Mouse (Mus musculus): ENCODE data around the gene Lipt1. TPM values are rescaled to one million over a fixed set of nuclear protein-coding genes. Genes with fewer than 3 reads are reported as not detected.
A peak's percentile ranks its signal among the peaks of the same experiment; 100 is the strongest.

Gene Lipt1
- total RNA-seq, 2 experiments from 2014 or later = 8.0 to 9.9 TPM

- peak; percentile 91 to 93 for DNase-seq (ENCODE audit: low spot score in 2 of 2)
- intact Hi-C loops (cut with DNase I) = loop anchor here (2.0 kb wide), 2 partner anchors 25 to 107 kb away; partner anchors contain the start of gene Txndc9
These were observed 18.6 kb downstream of the Lipt1 start, which contains the start of the genes Mitd1 and Mrpl30 for GRCm38 (mm10) chr1:37890025-37890652. TSS of gene Mitd1 (minus strand) at chr1:37890411. TSS of gene Mrpl30 (plus strand) at chr1:37890477.

GRCm38 (mm10) chr1:37891400-37891799, 19.9 kb downstream of the Lipt1 start:
- intact Hi-C loops (cut with DNase I) = loop anchor here (2.0 kb wide), 2 partner anchors 27 to 105 kb away; partner anchors contain the start of gene Txndc9
- DNase-seq (ENCODE audit: low spot score in 2 of 2) = no peak

DNA sequence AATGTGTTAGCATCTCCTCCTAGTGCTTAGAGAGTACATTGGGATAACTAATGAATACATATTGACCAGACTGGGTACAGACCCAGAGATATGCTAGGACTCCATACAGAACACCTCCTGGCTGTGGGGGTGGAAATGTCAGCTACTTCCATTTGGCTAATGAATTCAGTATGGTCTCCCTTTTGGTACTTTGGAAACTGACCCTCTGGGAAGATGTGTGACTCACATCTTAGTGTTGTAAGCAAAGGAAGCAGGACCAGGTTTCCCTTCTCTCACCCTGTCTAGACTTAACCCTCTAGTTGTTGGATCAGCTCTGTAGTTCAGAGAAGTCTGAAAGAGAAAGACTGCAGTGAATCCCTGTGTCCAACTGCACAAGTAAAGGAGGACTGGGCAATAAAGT, 23.1 kb downstream of the Lipt1 start:
- intact Hi-C loops (cut with DNase I) = no loop called here
- no peak for DNase-seq (ENCODE audit: low spot score in 2 of 2)

DNA sequence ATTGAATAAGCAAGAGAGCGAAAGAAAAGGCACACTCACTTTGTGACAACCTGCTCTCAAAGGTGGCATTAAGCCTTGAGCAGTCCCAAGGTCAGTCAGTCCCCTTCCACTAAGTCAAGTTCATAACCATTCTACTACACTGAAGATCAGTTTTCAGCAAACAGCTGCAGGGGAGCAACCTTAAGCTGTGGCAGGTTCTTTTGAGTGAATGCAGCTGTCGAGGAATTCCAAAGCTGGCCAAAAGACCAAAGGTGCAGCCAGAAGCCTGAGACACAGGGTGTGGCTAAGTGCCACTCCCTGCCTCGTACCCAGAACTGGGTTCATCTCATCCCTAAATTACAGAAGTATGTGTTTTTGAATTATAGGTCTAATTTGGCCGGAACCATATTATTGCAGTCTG, 28.3 kb downstream of the Lipt1 start:
- intact Hi-C loops (cut with DNase I) = no loop called here
- DNase-seq (ENCODE audit: low spot score in 2 of 2) = no peak

DNA sequence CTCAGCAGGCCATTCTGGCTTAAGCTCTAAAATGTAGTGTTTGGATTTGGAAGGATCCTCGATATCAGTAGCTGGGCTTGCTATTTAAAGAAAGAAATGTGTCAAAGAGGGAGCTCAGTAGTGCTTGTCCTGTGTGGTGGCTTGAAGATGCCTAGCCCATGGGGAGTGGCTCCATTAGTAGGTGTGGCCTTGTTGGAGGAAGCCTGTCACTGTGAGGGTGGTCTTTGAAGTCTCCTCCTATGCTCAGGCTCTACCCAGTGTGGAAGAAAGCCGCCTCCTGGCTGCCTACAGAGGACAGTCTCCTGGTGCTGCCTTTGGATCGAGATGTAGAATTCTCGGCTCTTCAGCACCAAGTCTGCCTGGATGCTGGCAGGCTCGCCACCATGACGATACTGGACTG, 28.8 kb downstream of the Lipt1 start:
- DNase-seq (ENCODE audit: low spot score in 2 of 2) = no peak
- intact Hi-C loops (cut with DNase I) = no loop called here

- intact Hi-C loops (cut with DNase I) = loop anchor here (2.0 kb wide), 1 partner anchor 84 kb away; no protein-coding TSS in a partner anchor
- no peak for DNase-seq (ENCODE audit: low spot score in 2 of 2)
These were observed 31.6 kb downstream of the Lipt1 start for GRCm38 (mm10) chr1:37903178-37903577.

GRCm38 (mm10) chr1:37912751-37913150, 41.2 kb downstream of the Lipt1 start:
- intact Hi-C loops (cut with DNase I) = no loop called here
- no peak for DNase-seq (ENCODE audit: low spot score in 2 of 2)

GRCm38 (mm10) chr1:37916393-37916792, 44.9 kb downstream of the Lipt1 start, which contains the start of gene Lyg2:
TSS of gene Lyg2 (minus strand) at chr1:37916493.
- intact Hi-C loops (cut with DNase I) = loop anchor here (5.0 kb wide), 1 partner anchor 66 kb away; no protein-coding TSS in a partner anchor
- no peak for DNase-seq (ENCODE audit: low spot score in 2 of 2)

DNA sequence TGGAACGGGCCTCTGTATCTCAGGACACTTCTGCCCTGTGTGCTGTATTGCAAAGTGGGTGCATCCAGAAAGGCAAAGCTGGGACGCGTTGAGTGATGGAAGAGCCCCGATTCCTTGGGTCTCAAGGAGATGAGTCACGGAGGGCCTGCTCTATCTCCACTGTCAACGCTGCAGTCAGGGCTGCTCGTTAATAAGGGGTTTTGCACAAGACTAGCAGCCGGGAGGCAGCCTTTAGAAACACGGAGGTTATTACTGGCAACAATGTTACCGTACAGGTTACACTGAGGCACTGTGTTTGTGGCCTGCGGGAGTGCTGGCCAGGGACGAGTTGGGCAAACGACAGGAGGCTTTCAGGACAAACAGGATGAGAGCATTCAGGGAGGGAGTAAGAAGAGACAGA, 46.1 kb downstream of the Lipt1 start:
- DNase-seq (ENCODE audit: low spot score in 2 of 2) = no peak
- intact Hi-C loops (cut with DNase I) = loop anchor here (5.0 kb wide), 1 partner anchor 65 kb away; no protein-coding TSS in a partner anchor

- intact Hi-C loops (cut with DNase I) = loop anchor here (5.0 kb wide), 1 partner anchor 64 kb away; no protein-coding TSS in a partner anchor
- no peak for DNase-seq (ENCODE audit: low spot score in 2 of 2)
These were observed 46.6 kb downstream of the Lipt1 start for GRCm38 (mm10) chr1:37918096-37918495.

DNA sequence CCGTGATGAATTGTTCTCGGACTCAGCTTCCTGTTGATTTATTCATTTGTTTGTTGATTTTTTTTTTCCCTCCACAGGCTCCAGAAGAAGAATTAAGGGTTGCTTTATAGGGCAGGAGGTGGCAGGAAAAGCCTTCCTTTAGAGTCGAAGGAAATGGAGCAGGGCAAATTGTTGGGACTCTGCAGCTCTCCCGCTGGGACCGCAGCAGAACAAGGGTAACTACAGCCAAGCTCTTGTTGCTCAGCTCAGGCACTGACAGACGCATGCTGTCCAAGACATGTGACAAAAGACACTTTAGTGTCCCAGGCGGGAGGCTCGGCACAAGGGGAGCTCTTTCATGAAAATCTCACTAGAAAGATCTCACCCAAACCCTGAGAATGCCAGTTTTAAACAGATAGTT, 51.0 kb downstream of the Lipt1 start:
- intact Hi-C loops (cut with DNase I) = no loop called here
- no peak for DNase-seq (ENCODE audit: low spot score in 2 of 2)

Other genes starting within 250 kb of the Lipt1 start
- gene 2010300C02Rik, start 151.7 kb upstream of the Lipt1 start, total RNA-seq (2021) = 100 to 1,000 TPM; 268 to 288 TPM
- gene Tsga10, start 5.3 kb upstream of the Lipt1 start, total RNA-seq (2021) = 10 to 100 TPM; 16.2 to 25.2 TPM
- gene Mitd1, start 18.7 kb downstream of the Lipt1 start, total RNA-seq (2021) = 10 to 100 TPM in 1 of 2 experiments, 1 to 10 TPM in 1; 9.1 to 10.5 TPM
- gene Mrpl30, start 18.7 kb downstream of the Lipt1 start, total RNA-seq (2021) = 100 to 1,000 TPM; 125 to 137 TPM
- gene Lyg2, start 44.8 kb downstream of the Lipt1 start, total RNA-seq (2021) = not detected
- gene Lyg1, start 86.0 kb downstream of the Lipt1 start, total RNA-seq (2021) = not detected
- gene Txndc9, start 126.2 kb downstream of the Lipt1 start, total RNA-seq (2021) = 10 to 100 TPM; 61.1 to 61.4 TPM
- gene Eif5b, start 126.3 kb downstream of the Lipt1 start, total RNA-seq (2021) = 10 to 100 TPM; 33.0 to 40.3 TPM